Mouse (Mus musculus) hematopoietic stem cell, adult 5-6 weeks (primary cell): ENCODE measurements around the gene Vmn1r1. TPM values are rescaled to one million over a fixed set of nuclear protein-coding genes. Genes with fewer than 3 reads are reported as not detected.

Experiments used
- ATAC-seq, 2 experiments: fragments of 125-278 bp in 1 of 2; replicated peaks in 1 of 2; 2 replicates each; pipeline ENCODE4 v1.8.0; 2016 to 2017; ENCODE audit warnings: inconsistent platforms in 2 of 2, mild to moderate bottlenecking in 2 of 2, moderate number of reproducible peaks in 2 of 2, low read depth in 1 of 2, moderate TSS enrichment in 1 of 2; ENCODE audit not compliant: low FRiP score in 2 of 2, poor library complexity in 2 of 2, severe bottlenecking in 2 of 2, insufficient read depth in 1 of 2, low TSS enrichment in 1 of 2
- total RNA-seq: library from RNA; stranded (forward); fragments of 172-1452, 232-1000 nt; gene quantifications from 2 replicates; pipeline ENCODE4 v1.2.3, GENCODE M21; 2017

Gene Vmn1r1
- total RNA-seq, 1 experiment from 2014 or later: not detected

DNA sequence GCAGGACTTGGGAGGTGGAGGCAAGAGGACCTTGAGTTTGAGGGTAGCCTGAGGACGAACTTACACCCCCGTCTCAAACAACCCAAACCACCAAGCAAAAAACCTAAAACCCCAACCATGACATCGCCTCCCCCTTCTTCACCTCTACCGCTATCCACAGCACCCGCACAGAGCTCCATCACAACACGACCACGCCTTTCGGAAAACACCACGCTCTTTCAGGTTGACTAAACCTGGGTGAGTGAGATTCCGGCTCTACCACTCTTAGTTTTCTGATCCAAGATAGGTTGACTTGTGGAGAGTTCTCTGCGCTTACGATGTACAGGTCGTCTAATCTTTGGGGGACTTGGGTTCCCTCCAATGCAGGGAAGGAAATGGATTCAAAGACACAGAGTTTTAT lies 21.6 kb downstream of the Vmn1r1 start:
- ATAC-seq: no peak

DNA sequence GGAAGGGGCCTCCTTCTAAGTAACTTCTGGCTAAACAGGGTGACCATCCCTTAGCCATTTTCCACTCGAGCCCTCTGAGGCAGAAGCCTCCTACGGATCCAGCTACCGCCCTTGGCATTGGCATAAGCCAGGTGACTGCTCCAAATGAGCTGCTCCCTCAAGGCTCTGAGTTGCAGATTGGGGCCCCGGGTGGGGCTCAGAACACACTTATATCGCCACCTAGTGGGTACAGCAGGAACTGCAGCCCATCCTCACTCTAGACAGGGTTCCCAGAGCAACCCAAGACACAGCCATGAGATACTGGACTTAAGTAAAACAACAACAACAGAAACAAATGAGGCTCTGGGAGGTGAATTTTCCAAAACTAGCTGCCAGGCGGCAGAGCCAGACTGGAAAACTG lies 23.9 kb downstream of the Vmn1r1 start:
- peak; percentile 72 to 77; a peak in 3 of 4 replicates for ATAC-seq

DNA sequence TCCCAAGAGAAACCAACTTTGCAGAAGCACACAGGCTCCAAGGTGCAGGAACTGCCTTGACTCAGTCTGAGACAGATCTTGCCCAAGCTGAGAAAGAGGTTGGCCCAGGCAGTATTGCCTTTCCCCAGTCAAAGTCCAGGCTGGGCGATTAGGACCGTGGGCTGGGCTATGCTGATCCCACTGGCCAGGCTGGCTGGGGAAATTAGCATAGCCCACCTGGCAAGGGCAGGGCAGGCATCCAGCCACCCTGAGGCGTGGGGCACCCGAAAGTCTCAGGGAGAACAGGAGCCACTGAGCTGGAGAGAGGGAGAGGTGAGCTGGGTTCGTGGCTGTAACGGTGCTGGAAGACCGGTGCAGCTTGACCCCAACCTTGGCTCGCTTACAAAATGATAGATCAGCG lies 24.3 kb downstream of the Vmn1r1 start:
- ATAC-seq: no peak

DNA sequence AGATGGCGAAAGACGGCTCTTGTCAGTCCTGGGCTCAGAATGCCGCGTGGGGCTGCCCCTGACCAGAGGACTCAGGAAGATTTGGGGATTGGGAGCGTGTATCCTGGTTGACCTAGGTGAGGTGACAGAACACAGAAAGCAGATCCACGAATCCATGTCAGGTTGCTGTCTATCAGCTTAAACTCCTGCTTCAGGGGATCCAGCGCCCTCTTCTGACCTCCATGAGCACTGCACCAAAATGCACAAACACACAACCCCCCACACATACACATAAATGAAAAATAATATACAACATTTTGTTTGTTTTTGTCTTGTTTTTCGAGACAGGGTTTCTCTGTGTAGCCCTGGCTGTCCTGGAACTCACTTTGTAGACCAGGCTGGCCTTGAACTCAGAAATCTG lies 26.1 kb downstream of the Vmn1r1 start:
- ATAC-seq: no peak

DNA sequence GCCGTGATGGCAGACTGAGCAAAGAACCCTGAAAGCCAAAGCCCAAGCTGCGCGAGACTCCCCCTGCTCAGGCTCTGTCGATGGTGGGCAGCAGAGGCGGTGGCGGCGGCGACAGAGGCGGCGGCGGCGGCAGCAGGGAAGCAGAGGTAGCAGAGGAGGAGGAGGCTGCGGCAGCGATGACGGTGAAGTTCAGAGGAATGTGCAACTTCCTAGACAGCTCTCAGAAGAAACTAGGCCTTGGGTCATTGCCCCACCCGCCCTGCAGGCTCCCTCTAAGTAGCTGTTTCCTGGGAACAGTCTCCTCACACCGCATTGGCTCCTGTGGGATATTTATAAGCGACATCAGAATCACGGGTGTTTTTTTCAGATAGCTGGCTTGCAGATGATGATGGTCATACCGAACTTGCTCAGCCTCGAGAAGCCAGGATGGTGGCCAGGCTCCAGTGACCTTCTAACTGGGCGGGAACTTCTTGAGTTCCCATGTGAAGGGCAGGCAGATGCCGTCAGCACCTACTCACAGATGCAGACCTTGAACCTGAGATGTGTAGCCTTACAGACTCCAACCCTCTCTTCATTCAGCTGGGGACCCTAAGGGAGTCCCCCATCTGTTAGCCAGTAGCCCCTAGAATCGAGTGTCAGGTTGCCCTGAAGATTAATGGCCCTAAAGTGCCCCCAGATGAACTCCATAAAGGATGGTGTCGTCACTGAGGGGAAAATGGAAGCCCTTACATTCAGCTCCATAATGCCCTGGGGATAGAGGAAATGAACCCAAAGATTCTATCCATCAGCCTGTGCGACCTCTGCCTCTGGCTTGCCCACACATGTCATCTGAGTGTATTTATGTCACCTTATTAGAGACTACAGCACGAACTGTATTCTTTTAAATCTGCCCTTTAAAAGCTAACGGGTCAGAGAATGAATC lies 26.8 kb downstream of the Vmn1r1 start:
- no peak for ATAC-seq

DNA sequence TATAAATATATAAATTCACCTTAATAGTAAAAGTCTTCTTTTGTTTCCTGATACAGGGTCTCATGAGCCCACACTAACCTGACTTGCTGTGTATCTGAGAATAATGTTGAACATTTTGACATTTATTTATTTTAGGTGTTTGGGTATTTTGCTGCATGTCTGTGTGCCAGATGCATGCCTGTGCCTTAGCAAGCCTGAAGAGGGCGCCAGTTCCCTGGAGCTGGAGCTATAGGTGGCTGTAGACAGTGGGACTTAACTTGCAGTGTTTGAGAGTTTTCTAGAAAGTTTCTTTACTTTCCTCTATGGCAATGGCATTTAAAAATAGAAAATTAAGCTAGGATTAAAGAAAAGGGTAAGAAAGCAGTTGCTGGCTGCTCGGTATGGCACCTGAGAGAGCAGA lies 33.5 kb downstream of the Vmn1r1 start:
- peak; percentile 37 to 73; a peak in 1 of 4 replicates for ATAC-seq

DNA sequence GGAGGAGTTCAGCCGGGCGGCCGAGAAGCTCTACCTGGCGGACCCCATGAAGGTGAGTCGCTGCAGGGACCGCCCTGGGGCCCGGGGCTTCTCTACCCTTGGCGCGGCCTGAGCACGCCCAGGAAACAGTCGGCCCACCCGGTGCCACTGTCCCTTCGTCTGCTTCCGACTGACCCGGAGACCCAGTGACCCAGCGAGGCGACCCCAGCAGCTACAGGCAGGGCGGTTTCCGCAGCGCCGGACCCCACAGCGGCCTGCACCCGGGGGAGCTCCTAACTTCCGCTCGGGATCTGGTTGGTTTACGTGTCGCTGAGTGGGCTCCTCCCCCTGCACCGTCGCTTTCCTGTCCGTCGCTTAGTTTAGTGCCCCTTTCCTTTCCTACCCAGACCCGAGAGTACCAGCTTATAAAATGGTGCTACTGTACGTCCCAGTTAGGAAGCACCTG lies 39.3 kb downstream of the Vmn1r1 start:
- peak; percentile 91 to 92 for ATAC-seq

DNA sequence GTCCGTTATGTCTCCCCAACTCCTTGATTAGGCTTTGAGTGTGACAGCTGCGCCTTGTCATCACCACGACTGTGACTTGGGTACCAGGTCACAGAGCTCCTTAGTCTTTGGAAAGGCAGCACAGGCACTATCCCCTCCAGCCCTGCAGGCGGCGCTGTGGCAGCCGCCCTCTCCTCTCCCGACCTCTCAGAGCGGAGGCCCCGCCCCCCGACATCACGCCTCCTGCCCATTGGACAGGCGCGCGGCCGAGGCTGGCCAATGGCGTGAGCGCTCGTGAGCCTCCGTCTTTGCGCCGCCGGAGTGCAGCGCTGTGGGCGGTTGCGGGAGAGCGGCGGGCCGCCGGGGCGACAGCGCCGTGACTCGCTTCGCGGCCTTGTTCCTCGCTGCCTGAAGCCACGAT lies 39.8 kb downstream of the Vmn1r1 start, which contains the start of gene Srp9:
Gene Srp9 (plus strand): TSS at position 232 of the 400 bp plus-strand sequence.
- peak; percentile 92 to 98 for ATAC-seq

DNA sequence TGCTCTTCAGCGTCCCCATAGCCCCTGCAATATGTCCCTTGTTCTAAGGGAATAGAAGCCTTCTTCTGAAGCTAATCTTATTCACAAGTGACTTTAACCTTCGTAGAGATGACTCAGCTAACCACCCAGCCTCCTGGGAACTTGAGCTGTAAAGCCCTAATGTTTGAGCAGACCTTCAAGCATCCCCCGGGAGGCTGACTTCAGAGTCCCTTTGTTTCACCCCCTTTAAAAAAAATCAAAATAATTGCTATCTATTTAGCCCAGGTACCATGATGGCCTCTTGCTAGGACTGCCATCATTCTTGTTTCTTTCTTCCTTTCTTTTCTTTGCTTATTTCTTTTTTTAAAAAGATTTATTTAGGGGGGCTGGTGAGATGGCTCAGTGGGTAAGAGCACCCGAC lies 41.9 kb downstream of the Vmn1r1 start:
- ATAC-seq: no peak

DNA sequence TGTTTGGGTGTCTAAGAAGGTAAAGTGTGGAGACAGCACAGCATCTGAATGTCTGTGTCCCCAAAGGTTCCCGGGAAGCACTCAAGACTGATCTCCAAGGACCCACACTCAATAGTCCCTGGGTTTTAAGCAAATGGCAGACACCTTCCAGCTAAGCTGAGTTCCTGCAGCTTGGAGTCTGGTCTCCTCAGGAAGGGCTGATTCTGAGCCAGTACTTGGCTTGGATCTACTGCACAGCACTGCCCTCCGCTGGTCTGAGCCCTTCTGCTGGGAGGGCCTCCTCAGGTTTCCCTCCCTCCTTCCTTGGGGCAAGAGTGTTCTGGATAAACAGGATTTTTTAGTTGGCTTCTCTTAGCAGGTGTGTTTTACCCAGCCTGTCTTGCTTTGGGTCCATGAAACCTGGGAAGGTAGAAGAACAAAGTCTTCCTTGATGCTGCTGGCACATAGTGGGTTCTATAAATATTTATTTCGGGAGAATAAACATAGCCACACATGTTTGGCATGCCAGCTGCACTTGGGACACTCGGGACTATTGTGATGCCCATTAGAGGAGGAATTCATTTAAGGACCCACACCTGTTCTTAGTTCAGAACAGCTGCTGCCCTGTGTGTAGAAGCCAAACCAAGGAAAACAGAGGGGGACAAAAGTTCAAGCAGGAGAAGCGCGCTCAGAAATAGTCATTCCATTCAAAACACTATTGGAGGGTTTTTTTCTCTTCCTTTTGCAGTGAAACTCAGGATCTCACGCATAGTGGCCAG lies 48.5 kb downstream of the Vmn1r1 start:
- no peak for ATAC-seq

DNA sequence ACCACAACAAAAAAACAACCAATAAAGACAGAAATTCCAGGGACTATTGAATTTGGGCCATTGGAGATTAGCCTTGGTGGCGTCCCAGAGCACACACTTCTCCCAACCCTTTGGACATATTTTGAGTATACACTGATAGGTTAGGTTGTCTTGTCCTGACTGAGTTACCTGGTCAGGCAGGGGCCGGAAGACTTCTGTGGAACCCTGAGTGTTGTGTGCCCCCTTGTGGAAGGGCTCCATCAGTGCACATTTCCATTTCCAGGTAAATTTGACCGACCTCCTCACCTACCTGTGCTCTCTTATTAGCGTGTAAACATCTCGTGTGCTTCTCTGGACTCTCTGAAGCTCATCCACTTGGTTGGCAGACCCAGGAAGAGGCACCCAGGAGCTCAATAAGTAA lies 49.1 kb downstream of the Vmn1r1 start:
- ATAC-seq: peak; percentile 43 to 65; a peak in 3 of 4 replicates

DNA sequence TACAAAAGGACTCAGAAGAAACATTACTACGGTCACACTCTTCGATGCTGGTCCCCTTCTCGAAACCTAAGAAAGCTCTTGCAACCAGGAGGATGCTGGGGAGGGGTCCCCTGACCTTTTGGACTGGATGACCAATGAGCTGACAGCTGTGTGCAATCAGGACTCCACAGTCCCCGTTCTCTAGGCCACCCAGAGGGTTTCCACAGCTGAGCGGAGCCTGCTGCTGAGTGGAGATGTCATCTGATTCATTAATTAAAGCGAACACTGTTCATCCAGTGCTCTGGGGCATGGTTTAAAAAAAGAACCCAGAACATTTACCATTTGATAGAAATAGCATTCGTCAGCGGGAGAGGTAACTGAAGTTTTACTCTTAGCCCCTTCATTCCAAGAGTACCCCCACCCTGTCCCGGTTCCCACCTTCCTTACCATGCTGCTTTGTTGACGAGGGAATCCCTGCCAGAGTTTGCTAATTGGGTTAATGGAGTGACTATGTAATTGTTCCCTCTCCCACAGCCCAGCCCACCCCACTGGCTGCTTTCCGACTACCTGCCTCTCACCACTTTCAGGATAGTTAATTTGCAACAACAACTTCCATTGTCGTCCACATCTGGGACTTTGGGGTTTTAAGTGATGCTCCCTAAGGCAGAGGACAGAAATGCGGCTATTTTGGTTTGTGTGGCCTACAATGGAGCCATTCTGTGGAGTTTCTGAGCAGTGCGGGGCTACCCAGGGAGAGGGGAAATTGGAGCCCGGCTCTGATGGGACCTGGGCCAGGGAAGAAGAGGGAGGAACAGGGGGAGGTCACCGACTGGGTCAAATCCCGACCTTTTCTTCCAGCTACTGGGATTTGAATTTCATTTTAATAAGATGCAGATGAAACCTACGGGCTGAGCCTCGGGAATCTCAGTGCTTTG lies 50.4 kb downstream of the Vmn1r1 start:
- ATAC-seq: no peak

DNA sequence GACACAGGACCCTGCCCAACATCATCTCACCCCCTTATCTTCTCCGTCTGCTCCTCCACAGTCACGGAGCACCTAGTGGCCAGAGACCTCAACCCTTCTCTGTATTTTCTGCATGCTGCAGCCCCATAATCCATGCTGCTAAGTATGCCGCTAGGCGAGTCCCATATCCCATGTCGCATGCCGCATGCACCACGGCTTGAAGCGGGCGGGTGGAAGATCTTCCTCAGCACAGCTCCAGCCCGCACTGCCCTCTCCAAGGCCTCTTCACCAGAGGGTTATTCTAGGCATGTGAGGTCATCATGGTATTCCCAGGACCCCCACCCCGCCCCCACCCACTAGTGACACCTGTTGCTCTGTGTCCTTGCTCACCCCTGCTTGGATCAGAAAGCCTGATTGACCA lies 51.2 kb downstream of the Vmn1r1 start:
- no peak for ATAC-seq

DNA sequence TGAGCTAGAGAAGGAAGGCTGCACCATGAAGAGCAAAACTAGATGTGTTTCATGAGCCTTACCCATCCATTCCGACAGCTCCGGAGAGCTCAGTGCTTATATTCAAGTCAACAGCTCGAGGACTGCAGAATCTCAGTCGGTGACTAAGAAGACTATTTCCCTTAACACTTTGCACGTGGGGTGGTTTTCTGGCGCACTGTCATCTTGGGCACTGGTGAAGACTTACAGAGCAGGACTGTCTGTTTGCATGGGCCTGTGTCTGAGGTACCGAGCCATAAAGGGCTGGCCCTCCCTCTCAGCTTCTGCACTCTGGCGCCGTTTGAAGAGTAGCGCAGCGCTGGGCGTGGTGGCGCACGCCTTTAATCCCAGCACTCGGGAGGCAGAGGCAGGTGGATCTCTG lies 51.9 kb downstream of the Vmn1r1 start:
- no peak for ATAC-seq

DNA sequence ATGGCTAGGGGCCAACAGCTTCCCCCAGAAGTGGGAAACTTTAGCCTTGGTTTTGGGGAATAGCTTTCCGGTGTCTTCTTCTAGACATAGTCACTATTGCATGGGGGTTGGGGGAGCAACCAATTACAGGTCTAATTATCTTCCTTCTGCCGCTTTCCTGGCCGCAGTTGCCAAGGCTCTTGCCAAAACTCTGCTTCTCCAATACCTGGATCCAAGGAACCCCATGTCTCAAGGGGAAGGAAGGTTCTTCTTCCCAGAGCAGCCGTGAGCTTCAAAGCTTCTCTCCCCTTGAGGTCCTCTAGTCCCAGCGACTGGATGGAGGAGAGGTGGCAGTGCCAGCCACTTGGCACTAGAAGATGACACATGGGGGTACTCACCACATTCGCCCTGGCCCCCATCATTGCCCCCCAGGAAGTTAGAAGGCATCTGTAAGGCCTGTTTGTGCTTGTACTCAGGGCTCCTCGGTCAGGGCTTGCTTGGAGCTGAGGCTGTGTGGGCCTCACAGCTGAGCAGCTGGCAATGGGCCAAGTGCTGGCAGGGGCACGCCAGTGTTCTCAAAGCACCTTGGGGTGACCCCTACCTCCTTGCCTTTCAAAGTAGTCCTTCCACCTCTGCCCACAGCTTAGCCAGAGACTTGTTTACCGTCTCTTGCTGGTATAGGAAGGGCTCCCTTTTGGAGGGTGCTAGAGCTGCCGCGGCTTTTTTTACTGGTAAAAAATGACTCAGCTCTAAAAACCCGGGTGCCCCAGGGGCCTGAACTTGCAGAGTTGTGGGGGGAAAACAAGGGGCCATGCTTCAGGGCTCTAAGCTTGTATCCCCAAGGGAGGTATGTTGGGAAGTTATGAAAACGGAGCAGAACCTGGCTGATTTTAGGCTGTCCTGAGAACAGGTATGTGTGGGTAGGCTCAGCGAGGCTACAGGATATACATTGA lies 52.6 kb downstream of the Vmn1r1 start:
- no peak for ATAC-seq

DNA sequence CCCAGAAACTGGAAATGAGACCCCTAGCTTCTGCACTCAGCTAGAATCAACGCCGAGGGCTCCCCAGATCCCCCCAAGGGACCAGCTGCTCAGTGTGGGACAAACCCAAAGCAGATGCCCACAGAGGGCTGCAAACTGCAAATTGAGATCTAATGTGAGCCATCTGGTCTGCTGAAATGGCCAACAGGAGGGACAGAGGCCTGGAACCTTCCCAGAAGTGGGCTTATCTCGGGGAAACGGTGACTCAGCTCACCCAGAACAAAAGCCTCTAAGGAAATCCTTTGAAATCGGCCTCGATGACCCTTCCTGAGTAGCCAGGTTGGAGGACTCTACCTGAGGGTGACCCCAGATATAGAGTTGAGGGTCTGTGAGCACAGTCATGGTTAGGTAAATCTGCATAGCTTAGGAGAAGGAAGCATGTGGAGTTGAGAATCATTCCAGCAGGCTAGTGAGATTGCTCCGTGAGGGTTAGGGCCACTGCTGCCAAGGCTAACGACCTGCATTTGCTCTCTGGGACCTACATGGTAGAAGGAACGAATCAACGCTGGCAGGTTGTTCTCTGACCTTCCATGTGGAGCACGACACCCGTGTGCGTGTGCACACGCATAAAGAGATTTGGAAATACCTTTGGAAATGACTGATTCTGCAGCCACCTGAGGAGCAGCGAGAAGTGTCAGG lies 53.4 kb downstream of the Vmn1r1 start:
- ATAC-seq: no peak
